In genomic region chr8:105519591-105519990, GRCm38 (mm10) we compare ENCODE assay signal across 9 mouse cellular contexts. TPM values are rescaled to one million over a fixed set of nuclear protein-coding genes. Genes with fewer than 3 reads are reported as not detected.
DNase-seq lines count a peak whose midpoint lies in the region; ATAC-seq lines count a peak whose summit lies in the region.
"Had no signal": no experiment of that assay in that cellular context is flagged by ENCODE, and none has a peak within 500 bp of the region (broad histone marks: within the 10 kb centered on the region; RNA-seq: fewer than 3 reads in every experiment).

No protein-coding gene starts in this region.

- 5% methylated on average over 2 of the region's 2 CpGs for WGBS in kidney, embryonic 16.5 days
- 6% methylated on average over 1 of the region's 2 CpGs for WGBS in embryonic facial prominence, embryonic 14.5 days
- 0% methylated on average over 2 of the region's 2 CpGs for WGBS in limb, embryonic 11.5 days
- WGBS in neural tube, embryonic 12.5 days: 3% methylated on average over 2 of the region's 2 CpGs

- DNase-seq in kidney, postnatal 14 days: no peak
- no peak for DNase-seq in embryonic facial prominence, embryonic 14.5 days (ENCODE audit: low spot score)
- peak; percentile 85 for DNase-seq in limb, embryonic 11.5 days (ENCODE audit: low spot score)
- DNase-seq in right cerebral cortex, postnatal 14 days: no peak
- DNase-seq in cerebellum, adult 18-20 months: no peak
- DNase-seq in layer of hippocampus, postnatal 36 days: no peak

- ATAC-seq in kidney, embryonic 16.5 days (ENCODE audit: low FRiP score, low TSS enrichment): no peak
- ATAC-seq in embryonic facial prominence, embryonic 14.5 days (ENCODE audit: low read depth): no peak
- ATAC-seq in limb, embryonic 11.5 days (ENCODE audit: insufficient number of reproducible peaks, low FRiP score, low TSS enrichment, low read depth): no peak
- 0 out of 2 replicates have a peak, but pooled peaks have one; percentile 5 for ATAC-seq in neural tube, embryonic 12.5 days (ENCODE audit: low FRiP score, low read depth)

- H3K9ac ChIP-seq in kidney, embryonic 16.5 days (replicated peaks; ENCODE audit: low read length): peak overlapping the region; percentile 81
- no peak overlapping the region for H3K9ac ChIP-seq in embryonic facial prominence, embryonic 14.5 days (ENCODE audit: low read depth, low read length)
- peak overlapping the region; percentile 99 for H3K9ac ChIP-seq in limb, embryonic 11.5 days (ENCODE audit: low read length)
- peak overlapping the region; percentile 81 for H3K9ac ChIP-seq in neural tube, embryonic 12.5 days

- H3K4me3 ChIP-seq in kidney, embryonic 16.5 days (ENCODE audit: low read length): peak overlapping the region; percentile 69
- peak overlapping the region; percentile 55; the same call in 1 of the 2 replicates for H3K4me3 ChIP-seq in embryonic facial prominence, embryonic 14.5 days (ENCODE audit: low read depth, low read length)
- H3K4me3 ChIP-seq in limb, embryonic 11.5 days (ENCODE audit: low read depth, low read length): peak overlapping the region; percentile 95
- H3K4me3 ChIP-seq in neural tube, embryonic 12.5 days: peak overlapping the region; percentile 63

- H3K27ac ChIP-seq in kidney, embryonic 16.5 days (ENCODE audit: low read length): peak overlapping the region; percentile 87
- no peak overlapping the region for H3K27ac ChIP-seq in embryonic facial prominence, embryonic 14.5 days (replicated peaks; ENCODE audit: low read depth, low read length)
- peak overlapping the region; percentile 93 for H3K27ac ChIP-seq in limb, embryonic 11.5 days (replicated peaks; ENCODE audit: low read depth, low read length)
- peak overlapping the region; percentile 47; the same call in 1 of the 2 replicates for H3K27ac ChIP-seq in neural tube, embryonic 12.5 days

- H3K4me2 ChIP-seq in kidney, embryonic 16.5 days (replicated peaks; ENCODE audit: low read depth, low read length): peak overlapping the region; percentile 97
- H3K4me2 ChIP-seq in embryonic facial prominence, embryonic 14.5 days (ENCODE audit: low read depth, low read length): peak overlapping the region; percentile 99; the same call in 1 of the 2 replicates
- peak overlapping the region; percentile 88 for H3K4me2 ChIP-seq in limb, embryonic 11.5 days (ENCODE audit: low read depth, severe bottlenecking)
- H3K4me2 ChIP-seq in neural tube, embryonic 12.5 days (replicated peaks): peak overlapping the region; percentile 96

- H3K27me3 ChIP-seq in kidney, embryonic 16.5 days (ENCODE audit: insufficient read depth, low read length): no peaks in the 10 kb centered on the region
- peaks cover 8% of the 10 kb centered on the region for H3K27me3 ChIP-seq in embryonic facial prominence, embryonic 14.5 days (replicated peaks; ENCODE audit: control insufficient read depth, insufficient read depth, low read length)
- no peaks in the 10 kb centered on the region for H3K27me3 ChIP-seq in limb, embryonic 11.5 days (ENCODE audit: control insufficient read depth, insufficient read depth, low read length)
- peaks cover 10% of the 10 kb centered on the region; the same call in 1 of the 2 replicates for H3K27me3 ChIP-seq in neural tube, embryonic 12.5 days (replicated peaks)

- H3K4me1 ChIP-seq in kidney, embryonic 16.5 days (ENCODE audit: insufficient read depth, low read length): peaks cover 72% of the 10 kb centered on the region
- H3K4me1 ChIP-seq in embryonic facial prominence, embryonic 14.5 days (ENCODE audit: control insufficient read depth, insufficient read depth, low read length): peaks cover 4% of the 10 kb centered on the region; the same call in 1 of the 2 replicates
- peaks cover 58% of the 10 kb centered on the region for H3K4me1 ChIP-seq in limb, embryonic 11.5 days (ENCODE audit: control insufficient read depth, insufficient read depth, low read length)
- H3K4me1 ChIP-seq in neural tube, embryonic 12.5 days: peaks cover 52% of the 10 kb centered on the region

- H3K9me3 ChIP-seq in kidney, embryonic 16.5 days (ENCODE audit: low read length): no peaks in the 10 kb centered on the region
- H3K9me3 ChIP-seq in embryonic facial prominence, embryonic 14.5 days (ENCODE audit: control insufficient read depth, low read length): no peaks in the 10 kb centered on the region
- no peaks in the 10 kb centered on the region for H3K9me3 ChIP-seq in limb, embryonic 11.5 days (ENCODE audit: control insufficient read depth, low read length)
- no peaks in the 10 kb centered on the region for H3K9me3 ChIP-seq in neural tube, embryonic 12.5 days

- H3K36me3 ChIP-seq in kidney, embryonic 16.5 days (ENCODE audit: insufficient read depth, low read length): 0 out of 2 replicates have a peak, but pooled peaks cover 5% of the 10 kb centered on the region
- peaks cover 21% of the 10 kb centered on the region; the same call in 1 of the 2 replicates for H3K36me3 ChIP-seq in embryonic facial prominence, embryonic 14.5 days (ENCODE audit: control insufficient read depth, insufficient read depth, low read length)
- peaks cover 15% of the 10 kb centered on the region; the same call in 1 of the 2 replicates for H3K36me3 ChIP-seq in limb, embryonic 11.5 days (ENCODE audit: control insufficient read depth, insufficient read depth, low read length)
- peaks cover 24% of the 10 kb centered on the region for H3K36me3 ChIP-seq in neural tube, embryonic 12.5 days

RNA-seq across cellular contexts. Expression of gene Hsd11b2, which starts 1.0 kb away (rescaled TPM):
- 39.3 and 39.9 TPM in 2 replicates for polyA plus RNA-seq in kidney, embryonic 16.5 days (2015; fragmentation: Nextera tagmentation; extraction: Ambion mirVana)
- 1.1 and 2.2 TPM in 2 replicates for polyA plus RNA-seq in embryonic facial prominence, embryonic 14.5 days (2014; fragmentation: Nextera tagmentation; extraction: Ambion mirVana)
- polyA plus RNA-seq in limb, embryonic 11.5 days (2014; fragmentation: Nextera tagmentation; extraction: Ambion mirVana): 64.2 and 71.0 TPM in 2 replicates
- 23.8 and 25.7 TPM in 2 replicates for polyA plus RNA-seq in neural tube, embryonic 12.5 days (2016; fragmentation: Nextera tagmentation; extraction: Ambion mirVana)
- total RNA-seq in layer of hippocampus, postnatal 36 days (2021): not detected
- total RNA-seq: neutrophil, adult 5-6 weeks had no signal

RNA-seq across cellular contexts. Expression of gene Zdhhc1, which starts 22.9 kb away (rescaled TPM):
- polyA plus RNA-seq in kidney, embryonic 16.5 days (2015; fragmentation: Nextera tagmentation; extraction: Ambion mirVana): 49.6 and 51.1 TPM in 2 replicates
- 30.1 and 38.6 TPM in 2 replicates for polyA plus RNA-seq in embryonic facial prominence, embryonic 14.5 days (2014; fragmentation: Nextera tagmentation; extraction: Ambion mirVana)
- polyA plus RNA-seq in limb, embryonic 11.5 days (2014; fragmentation: Nextera tagmentation; extraction: Ambion mirVana): 19.6 and 24.0 TPM in 2 replicates
- 29.0 and 30.7 TPM in 2 replicates for polyA plus RNA-seq in neural tube, embryonic 12.5 days (2016; fragmentation: Nextera tagmentation; extraction: Ambion mirVana)
- 10 to 100 TPM; 32.8 to 37.6 TPM for total RNA-seq in layer of hippocampus, postnatal 36 days (2021)

RNA-seq across cellular contexts. Expression of gene Atp6v0d1, which starts 46.3 kb away (rescaled TPM):
- 106 and 111 TPM in 2 replicates for polyA plus RNA-seq in kidney, embryonic 16.5 days (2015; fragmentation: Nextera tagmentation; extraction: Ambion mirVana)
- 92.7 and 102 TPM in 2 replicates for polyA plus RNA-seq in embryonic facial prominence, embryonic 14.5 days (2014; fragmentation: Nextera tagmentation; extraction: Ambion mirVana)
- polyA plus RNA-seq in limb, embryonic 11.5 days (2014; fragmentation: Nextera tagmentation; extraction: Ambion mirVana): 71.7 and 81.5 TPM in 2 replicates
- polyA plus RNA-seq in neural tube, embryonic 12.5 days (2016; fragmentation: Nextera tagmentation; extraction: Ambion mirVana): 142 and 143 TPM in 2 replicates
- 100 to 1,000 TPM; 288 to 305 TPM for total RNA-seq in layer of hippocampus, postnatal 36 days (2021)

RNA-seq across cellular contexts. Expression of gene Tppp3, which starts 48.3 kb away (rescaled TPM):
- polyA plus RNA-seq in kidney, embryonic 16.5 days (2015; fragmentation: Nextera tagmentation; extraction: Ambion mirVana): 22.2 and 24.8 TPM in 2 replicates
- polyA plus RNA-seq in embryonic facial prominence, embryonic 14.5 days (2014; fragmentation: Nextera tagmentation; extraction: Ambion mirVana): 186 and 243 TPM in 2 replicates
- polyA plus RNA-seq in limb, embryonic 11.5 days (2014; fragmentation: Nextera tagmentation; extraction: Ambion mirVana): 15.0 and 17.8 TPM in 2 replicates
- polyA plus RNA-seq in neural tube, embryonic 12.5 days (2016; fragmentation: Nextera tagmentation; extraction: Ambion mirVana): 242 and 246 TPM in 2 replicates
- 10 to 100 TPM; 31.9 TPM for total RNA-seq in layer of hippocampus, postnatal 36 days (2021)
